Mouse (Mus musculus): ENCODE data around the gene Matn4. TPM values are rescaled to one million over a fixed set of nuclear protein-coding genes. Genes with fewer than 3 reads are reported as not detected.

The Matn4 gene
- 0.75 and 2.0 TPM in 2 replicates for polyA plus RNA-seq (2015; fragmentation: Nextera tagmentation; extraction: Ambion mirVana)

GRCm38 (mm10) chr2:164405060-164405459 is at the start of gene Matn4:
Gene Matn4, minus strand, starts transcription at chr2:164405160.
- Histone ChIP-seq H3K9ac (replicated peaks; ENCODE audit: low read length) (peak within 1 kb of the TSS; percentile 33), H3K4me1 (ENCODE audit: insufficient read depth, low read length) (peaks cover 17% of the 10 kb centered on the region), H3K9me3 (ENCODE audit: low read length) (no peaks in the 10 kb centered on the region), H3K27me3 (ENCODE audit: insufficient read depth, low read length) (peaks cover 96% of the 10 kb centered on the region), H3K4me2 (replicated peaks; ENCODE audit: low read depth, low read length) (peak within 1 kb of the TSS; percentile 59), H3K4me3 (ENCODE audit: low read length) (peak within 1 kb of the TSS; percentile 39), H3K27ac (ENCODE audit: low read length) (no peak within 1 kb of the TSS), H3K36me3 (ENCODE audit: insufficient read depth, low read length) (no peaks in the 10 kb centered on the region)
- 10% methylated on average over 9 of the region's 9 CpGs for WGBS
- ATAC-seq (ENCODE audit: low FRiP score, low TSS enrichment) = no peak

GRCm38 (mm10) chr2:164453887-164454500 is 49.0 kb upstream of the Matn4 start:
- Histone ChIP-seq H3K36me3 (ENCODE audit: insufficient read depth, low read length) (no peaks in the 10 kb centered on the region), H3K4me1 (ENCODE audit: insufficient read depth, low read length) (peaks cover 40% of the 10 kb centered on the region), H3K4me3 (ENCODE audit: low read length) (no peak overlapping the region), H3K9ac (replicated peaks; ENCODE audit: low read length) (no peak overlapping the region), H3K27ac (ENCODE audit: low read length) (peak overlapping the region; percentile 83), H3K4me2 (replicated peaks; ENCODE audit: low read depth, low read length) (no peak overlapping the region), H3K27me3 (ENCODE audit: insufficient read depth, low read length) (no peaks in the 10 kb centered on the region), H3K9me3 (ENCODE audit: low read length) (no peaks in the 10 kb centered on the region)
- no peak for ATAC-seq (ENCODE audit: low FRiP score, low TSS enrichment)
- WGBS = 56% methylated on average over 7 of the region's 7 CpGs

DNA sequence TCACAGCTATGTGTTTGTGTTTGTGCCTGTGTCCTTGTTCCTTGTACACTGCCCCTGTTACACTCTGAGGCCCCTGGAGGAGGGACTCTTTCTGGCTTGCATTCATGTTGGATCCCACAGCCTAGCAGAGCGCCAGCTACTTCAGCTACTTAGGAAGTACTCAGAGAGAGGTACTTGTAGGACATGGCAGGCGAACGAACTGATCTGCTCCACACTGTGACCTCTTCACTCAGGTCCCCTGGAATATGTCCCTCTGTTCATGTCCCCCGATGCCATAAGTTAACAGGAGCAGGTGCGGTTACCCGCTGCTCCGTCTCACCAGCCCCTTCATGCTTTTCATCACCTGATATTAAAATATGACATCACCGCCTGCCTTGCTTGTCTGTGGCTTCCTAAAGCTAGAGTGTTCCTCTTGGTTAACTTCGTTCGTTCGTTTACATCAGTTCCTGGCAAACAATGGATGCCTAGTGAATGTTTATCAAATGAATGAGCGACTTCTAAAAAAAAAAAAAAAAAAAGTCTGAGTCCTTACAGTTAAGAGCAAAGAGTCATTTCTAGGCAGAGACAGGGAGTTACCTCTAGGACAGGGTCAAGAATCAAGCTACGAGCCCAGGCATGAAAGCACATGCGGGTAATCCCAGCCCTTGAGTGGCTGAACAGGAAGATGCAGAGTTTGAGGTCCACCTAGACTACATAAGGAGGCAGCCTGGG is 48.2 kb upstream of the Matn4 start:
- no peak for ATAC-seq (ENCODE audit: low FRiP score, low TSS enrichment)
- no peaks in the 10 kb centered on the region for H3K36me3 ChIP-seq (ENCODE audit: insufficient read depth, low read length)
- H3K9ac ChIP-seq (replicated peaks; ENCODE audit: low read length) = no peak overlapping the region
- H3K9me3 ChIP-seq (ENCODE audit: low read length) = no peaks in the 10 kb centered on the region
- peak overlapping the region; percentile 31; the same call in 1 of the 2 replicates for H3K27ac ChIP-seq (ENCODE audit: low read length)
- no peak overlapping the region for H3K4me2 ChIP-seq (replicated peaks; ENCODE audit: low read depth, low read length)
- WGBS = 77% methylated on average over 14 of the region's 14 CpGs
- H3K4me3 ChIP-seq (ENCODE audit: low read length) = no peak overlapping the region
- H3K4me1 ChIP-seq (ENCODE audit: insufficient read depth, low read length) = peaks cover 40% of the 10 kb centered on the region
- no peaks in the 10 kb centered on the region for H3K27me3 ChIP-seq (ENCODE audit: insufficient read depth, low read length)

DNA sequence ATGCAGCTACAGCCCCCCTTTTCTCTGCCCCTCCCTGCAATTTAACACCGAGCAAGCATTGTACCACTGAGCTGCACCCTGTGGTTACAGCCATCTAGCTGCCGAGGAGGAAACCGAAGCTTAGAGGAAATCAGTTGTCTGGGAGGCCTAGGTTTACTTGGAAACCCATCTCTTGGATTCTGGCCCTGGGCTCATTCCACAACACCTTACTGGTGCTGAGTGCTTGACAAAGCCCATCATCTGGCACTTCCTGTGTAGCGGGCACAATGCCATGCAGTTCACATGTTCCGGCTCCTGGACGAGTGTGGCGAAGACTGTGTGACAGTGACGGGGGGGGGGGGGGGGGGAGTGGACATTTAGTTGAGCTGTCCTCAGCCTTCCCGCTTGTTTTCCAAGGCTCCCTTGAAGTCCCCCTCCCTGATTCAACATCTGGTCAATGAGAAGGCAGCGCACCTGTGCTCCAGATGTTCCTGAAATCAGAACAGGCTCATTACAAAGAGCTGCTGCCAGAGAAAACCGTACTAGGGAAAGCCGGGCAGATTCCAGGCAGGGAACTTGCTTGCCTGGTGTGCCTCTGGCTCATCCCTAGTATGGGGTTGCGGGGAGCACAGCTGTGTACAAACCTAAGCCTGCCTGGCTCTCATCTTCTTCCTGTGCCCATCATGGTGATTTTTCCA is 47.2 kb upstream of the Matn4 start:
- no peaks in the 10 kb centered on the region for H3K27me3 ChIP-seq (ENCODE audit: insufficient read depth, low read length)
- H3K4me2 ChIP-seq (replicated peaks; ENCODE audit: low read depth, low read length) = no peak overlapping the region
- H3K9me3 ChIP-seq (ENCODE audit: low read length) = no peaks in the 10 kb centered on the region
- WGBS = 54% methylated on average over 13 of the region's 13 CpGs
- H3K4me3 ChIP-seq (ENCODE audit: low read length) = no peak overlapping the region
- H3K36me3 ChIP-seq (ENCODE audit: insufficient read depth, low read length) = no peaks in the 10 kb centered on the region
- H3K4me1 ChIP-seq (ENCODE audit: insufficient read depth, low read length) = peaks cover 37% of the 10 kb centered on the region
- no peak overlapping the region for H3K9ac ChIP-seq (replicated peaks; ENCODE audit: low read length)
- ATAC-seq (ENCODE audit: low FRiP score, low TSS enrichment) = no peak
- H3K27ac ChIP-seq (ENCODE audit: low read length) = no peak overlapping the region

DNA sequence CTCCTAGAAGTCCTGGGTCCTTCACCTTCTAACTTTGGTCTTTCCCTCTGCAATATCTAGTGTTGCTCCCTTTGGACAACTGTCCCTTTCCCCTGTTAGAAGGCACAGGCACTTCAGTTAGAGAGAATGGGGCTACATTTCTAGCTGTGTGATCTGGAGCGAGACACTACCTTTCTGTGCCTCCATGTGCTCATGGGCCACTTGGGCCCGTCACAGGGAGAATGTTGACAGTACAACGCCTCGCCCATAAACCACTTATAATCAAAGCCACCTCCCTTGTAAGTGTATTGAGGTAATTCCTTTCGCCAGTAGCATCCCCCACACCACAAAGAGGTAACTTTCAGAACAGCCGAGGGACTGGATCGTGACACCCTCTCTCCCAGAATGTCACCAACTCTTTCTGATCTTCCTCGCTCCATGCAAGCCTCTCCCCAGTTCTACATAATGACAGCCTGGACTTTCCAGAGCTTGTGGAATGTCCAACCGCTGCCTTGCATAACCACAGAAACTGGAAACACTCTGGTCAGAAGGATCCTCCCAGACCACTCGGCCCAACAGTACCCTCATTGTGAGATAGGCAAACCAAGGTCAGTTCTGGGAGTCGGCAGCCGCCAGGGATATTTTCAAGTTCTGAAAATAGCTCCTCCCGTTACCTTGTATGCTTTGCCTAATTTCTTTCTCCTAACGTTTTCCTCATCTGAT is 44.5 kb upstream of the Matn4 start:
- WGBS = 80% methylated on average over 14 of the region's 14 CpGs
- no peak overlapping the region for H3K4me2 ChIP-seq (replicated peaks; ENCODE audit: low read depth, low read length)
- no peaks in the 10 kb centered on the region for H3K27me3 ChIP-seq (ENCODE audit: insufficient read depth, low read length)
- H3K9ac ChIP-seq (replicated peaks; ENCODE audit: low read length) = no peak overlapping the region
- ATAC-seq (ENCODE audit: low FRiP score, low TSS enrichment) = no peak
- H3K36me3 ChIP-seq (ENCODE audit: insufficient read depth, low read length) = no peaks in the 10 kb centered on the region
- H3K4me1 ChIP-seq (ENCODE audit: insufficient read depth, low read length) = peaks cover 11% of the 10 kb centered on the region
- no peak overlapping the region for H3K4me3 ChIP-seq (ENCODE audit: low read length)
- H3K9me3 ChIP-seq (ENCODE audit: low read length) = no peaks in the 10 kb centered on the region
- no peak overlapping the region for H3K27ac ChIP-seq (ENCODE audit: low read length)

DNA sequence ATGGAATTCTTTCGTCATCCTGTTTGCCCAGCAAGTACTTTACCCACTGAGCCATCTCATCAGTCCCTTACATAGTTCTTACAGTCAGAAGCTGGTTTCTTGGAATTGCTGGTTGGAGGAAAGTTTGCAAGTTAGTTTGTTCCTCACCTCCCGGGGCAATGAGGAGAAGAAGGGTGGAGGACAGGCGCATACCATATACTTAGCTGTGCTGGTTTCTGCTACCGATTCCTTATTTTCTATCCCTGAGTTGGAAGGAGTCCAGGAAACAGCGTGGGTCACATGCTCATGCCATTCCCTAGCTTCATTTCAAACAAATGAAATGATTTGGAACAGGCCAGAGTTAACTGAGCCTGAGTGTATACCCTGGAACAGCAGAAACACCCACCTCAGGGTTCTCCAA is 44.0 kb upstream of the Matn4 start:
- WGBS = 72% methylated on average over 5 of the region's 5 CpGs
- peaks cover 5% of the 10 kb centered on the region for H3K4me1 ChIP-seq (ENCODE audit: insufficient read depth, low read length)
- H3K9ac ChIP-seq (replicated peaks; ENCODE audit: low read length) = no peak overlapping the region
- H3K4me3 ChIP-seq (ENCODE audit: low read length) = no peak overlapping the region
- H3K4me2 ChIP-seq (replicated peaks; ENCODE audit: low read depth, low read length) = no peak overlapping the region
- no peaks in the 10 kb centered on the region for H3K36me3 ChIP-seq (ENCODE audit: insufficient read depth, low read length)
- H3K27ac ChIP-seq (ENCODE audit: low read length) = no peak overlapping the region
- H3K9me3 ChIP-seq (ENCODE audit: low read length) = no peaks in the 10 kb centered on the region
- H3K27me3 ChIP-seq (ENCODE audit: insufficient read depth, low read length) = no peaks in the 10 kb centered on the region
- no peak for ATAC-seq (ENCODE audit: low FRiP score, low TSS enrichment)

- no peak overlapping the region for H3K9ac ChIP-seq (replicated peaks; ENCODE audit: low read length)
- 73% methylated on average over 1 of the region's 1 CpGs for WGBS
- H3K27me3 ChIP-seq (ENCODE audit: insufficient read depth, low read length) = no peaks in the 10 kb centered on the region
- no peak overlapping the region for H3K4me3 ChIP-seq (ENCODE audit: low read length)
- H3K4me2 ChIP-seq (replicated peaks; ENCODE audit: low read depth, low read length) = no peak overlapping the region
- no peak for ATAC-seq (ENCODE audit: low FRiP score, low TSS enrichment)
- no peak overlapping the region for H3K27ac ChIP-seq (ENCODE audit: low read length)
- H3K36me3 ChIP-seq (ENCODE audit: insufficient read depth, low read length) = no peaks in the 10 kb centered on the region
- H3K9me3 ChIP-seq (ENCODE audit: low read length) = no peaks in the 10 kb centered on the region
- H3K4me1 ChIP-seq (ENCODE audit: insufficient read depth, low read length) = peaks cover 11% of the 10 kb centered on the region
Observed at GRCm38 (mm10) chr2:164448140-164448539, 43.2 kb upstream of the Matn4 start.

- Histone ChIP-seq H3K27ac (ENCODE audit: low read length) (no peak overlapping the region), H3K36me3 (ENCODE audit: insufficient read depth, low read length) (no peaks in the 10 kb centered on the region), H3K4me3 (ENCODE audit: low read length) (no peak overlapping the region), H3K4me2 (replicated peaks; ENCODE audit: low read depth, low read length) (no peak overlapping the region), H3K9ac (replicated peaks; ENCODE audit: low read length) (no peak overlapping the region), H3K9me3 (ENCODE audit: low read length) (no peaks in the 10 kb centered on the region), H3K4me1 (ENCODE audit: insufficient read depth, low read length) (peaks cover 12% of the 10 kb centered on the region), H3K27me3 (ENCODE audit: insufficient read depth, low read length) (no peaks in the 10 kb centered on the region)
- 75% methylated on average over 3 of the region's 3 CpGs for WGBS
- no peak for ATAC-seq (ENCODE audit: low FRiP score, low TSS enrichment)
Observed at GRCm38 (mm10) chr2:164446086-164446469, 41.1 kb upstream of the Matn4 start.

- Histone ChIP-seq H3K36me3 (ENCODE audit: insufficient read depth, low read length) (no peaks in the 10 kb centered on the region), H3K4me2 (replicated peaks; ENCODE audit: low read depth, low read length) (no peak overlapping the region), H3K4me3 (ENCODE audit: low read length) (no peak overlapping the region), H3K9me3 (ENCODE audit: low read length) (no peaks in the 10 kb centered on the region), H3K9ac (replicated peaks; ENCODE audit: low read length) (no peak overlapping the region), H3K4me1 (ENCODE audit: insufficient read depth, low read length) (peaks cover 17% of the 10 kb centered on the region), H3K27ac (ENCODE audit: low read length) (no peak overlapping the region), H3K27me3 (ENCODE audit: insufficient read depth, low read length) (no peaks in the 10 kb centered on the region)
- no peak for ATAC-seq (ENCODE audit: low FRiP score, low TSS enrichment)
- 86% methylated on average over 3 of the region's 3 CpGs for WGBS
Observed at GRCm38 (mm10) chr2:164445399-164446085, 40.6 kb upstream of the Matn4 start.
